Mouse (Mus musculus): ENCODE measurements around the gene Agt.

Agt gene

DNA sequence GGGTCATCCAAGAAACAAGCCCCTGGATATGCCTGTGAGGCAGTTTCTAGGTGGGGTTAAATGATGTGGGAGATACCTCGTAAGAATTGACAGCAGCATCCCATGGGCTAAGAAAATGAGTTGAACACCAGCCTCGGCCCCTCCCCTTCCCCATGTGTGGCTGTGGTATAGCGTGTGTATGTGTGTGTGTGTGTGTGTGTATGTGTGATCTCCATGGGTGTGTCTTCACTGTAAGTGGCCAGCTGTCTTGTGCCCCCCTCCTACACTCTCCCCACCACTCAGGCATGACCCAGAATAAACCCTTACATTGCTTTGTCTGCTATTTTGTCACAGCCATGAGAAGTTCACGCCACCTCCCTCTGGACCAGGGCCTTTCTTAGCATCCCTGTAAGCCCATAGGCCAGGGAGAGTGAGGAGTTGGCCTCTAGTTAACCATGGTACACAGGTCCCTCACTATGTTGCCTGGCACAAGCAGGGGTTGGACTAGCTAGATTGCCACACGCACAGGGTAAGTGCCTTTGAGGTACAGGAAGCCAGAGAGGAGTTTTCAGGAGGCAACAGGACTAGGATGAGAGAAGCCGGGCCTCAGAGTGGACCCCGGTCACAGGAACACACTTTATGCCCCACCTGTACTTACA is 14.3 kb downstream of the Agt start:
- DNase-seq (ENCODE audit: low read depth), result no peak

DNA sequence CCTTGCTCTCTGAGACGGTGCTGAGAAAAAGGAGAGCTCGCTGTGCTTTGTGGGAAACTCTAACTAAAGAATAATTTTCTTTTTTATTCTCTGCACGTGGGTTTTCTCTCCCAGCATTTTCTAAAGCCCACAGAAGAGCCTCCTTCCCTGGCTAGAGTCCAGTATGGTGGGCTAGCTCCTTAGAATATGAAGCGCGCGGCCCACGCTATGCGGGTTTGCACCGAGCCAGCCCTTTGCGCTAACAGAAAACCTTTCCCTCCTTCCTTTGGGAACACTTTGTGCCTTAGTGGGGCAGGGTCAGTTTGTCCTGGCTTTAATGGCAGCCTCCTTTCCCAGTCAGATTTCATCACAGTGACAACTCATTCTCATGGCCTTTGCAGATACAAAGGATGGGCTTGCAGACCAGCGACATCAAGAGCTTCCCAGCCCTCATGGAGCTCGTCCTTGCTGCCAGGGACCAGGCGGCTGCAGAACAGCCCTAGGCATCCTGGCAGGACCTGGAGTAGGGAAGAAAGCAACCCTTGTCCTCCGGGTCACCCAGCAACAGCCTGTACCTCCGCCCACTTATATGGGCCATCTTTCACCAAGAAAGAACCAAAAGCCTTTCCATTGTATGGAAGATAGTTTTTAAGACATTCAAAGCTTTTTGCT is 18.4 kb downstream of the Agt start:
- DNase-seq (ENCODE audit: low read depth), result no peak

DNA sequence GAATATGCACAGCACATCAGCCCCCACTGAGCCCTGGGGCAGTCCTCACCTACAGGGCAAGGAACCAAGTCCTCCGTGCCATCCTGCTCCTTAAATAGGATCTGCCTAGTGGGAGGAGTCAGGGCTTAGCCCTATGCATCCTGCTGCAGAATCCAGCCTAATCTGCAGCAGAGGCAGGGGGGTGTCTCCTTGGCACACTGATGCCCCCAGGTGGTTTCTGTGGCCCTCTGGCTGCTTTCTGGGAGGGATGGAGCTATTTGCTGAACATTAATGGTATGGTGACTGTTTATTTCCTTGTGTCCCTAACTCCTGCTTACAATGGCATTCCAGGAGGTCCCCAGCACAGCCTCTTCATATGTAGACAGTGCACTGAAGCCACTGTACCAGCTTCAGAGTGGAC is 21.3 kb downstream of the Agt start:
- DNase-seq (ENCODE audit: low read depth), result no peak

DNA sequence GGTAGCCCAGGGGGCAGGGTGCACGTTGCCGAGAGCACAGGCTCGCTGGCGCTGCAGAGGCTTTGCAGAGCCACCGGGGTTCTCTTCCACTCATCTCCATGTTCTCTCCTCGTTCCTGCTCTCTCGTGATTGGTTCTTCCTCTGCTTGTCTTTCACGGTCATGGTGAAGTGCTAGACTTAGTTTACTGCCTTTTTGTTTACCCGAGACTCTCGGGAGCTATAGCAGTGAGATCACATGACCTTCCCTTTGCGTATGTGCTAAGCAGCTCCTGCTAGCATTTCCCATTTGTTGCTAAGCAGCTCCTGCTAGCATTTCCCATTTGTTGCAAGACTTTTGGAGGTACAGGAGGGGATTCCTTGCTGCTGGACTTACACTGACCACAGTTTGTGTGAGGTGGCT is 22.2 kb downstream of the Agt start:
- DNase-seq (ENCODE audit: low read depth), result no peak

DNA sequence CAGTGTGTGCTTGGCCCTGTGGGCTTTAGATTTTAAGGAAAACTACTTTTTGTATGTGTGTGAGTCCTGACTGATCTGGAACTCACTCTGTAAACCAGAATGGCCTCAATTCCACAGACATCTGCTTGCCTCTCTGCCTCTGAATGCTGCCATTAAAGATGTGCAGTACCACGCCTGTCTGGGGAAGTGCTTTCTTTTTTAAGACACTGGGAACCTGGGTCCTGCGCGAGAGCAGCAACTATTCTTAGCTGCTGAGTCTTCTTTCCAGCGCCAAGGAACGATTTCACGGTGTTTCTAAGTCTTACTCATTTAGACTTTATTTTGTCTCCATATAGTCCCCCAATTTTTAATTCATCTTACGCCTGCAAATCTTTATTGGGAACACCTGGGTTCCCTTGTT is 22.7 kb downstream of the Agt start:
- no peak for DNase-seq (ENCODE audit: low read depth)

DNA sequence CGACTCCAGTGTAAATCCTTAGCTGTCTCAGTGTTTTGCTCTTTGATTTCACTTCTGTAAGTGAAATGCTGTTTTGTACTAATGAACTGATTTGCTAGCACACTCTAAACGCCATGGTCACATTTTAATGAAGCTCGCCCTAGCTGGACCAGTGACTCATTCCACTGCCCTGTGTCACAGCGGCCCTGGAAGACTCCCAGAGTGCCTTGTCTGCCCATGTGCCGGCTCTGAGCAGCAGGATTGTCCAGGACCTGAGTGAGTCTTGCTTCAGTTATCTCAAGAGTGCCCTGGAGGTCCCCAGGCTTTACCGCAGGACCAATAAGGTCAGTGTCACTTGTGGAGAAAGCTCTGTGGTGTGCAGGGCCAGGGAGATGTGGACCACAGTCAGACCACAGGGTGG is 23.1 kb downstream of the Agt start:
- no peak for DNase-seq (ENCODE audit: low read depth)

DNA sequence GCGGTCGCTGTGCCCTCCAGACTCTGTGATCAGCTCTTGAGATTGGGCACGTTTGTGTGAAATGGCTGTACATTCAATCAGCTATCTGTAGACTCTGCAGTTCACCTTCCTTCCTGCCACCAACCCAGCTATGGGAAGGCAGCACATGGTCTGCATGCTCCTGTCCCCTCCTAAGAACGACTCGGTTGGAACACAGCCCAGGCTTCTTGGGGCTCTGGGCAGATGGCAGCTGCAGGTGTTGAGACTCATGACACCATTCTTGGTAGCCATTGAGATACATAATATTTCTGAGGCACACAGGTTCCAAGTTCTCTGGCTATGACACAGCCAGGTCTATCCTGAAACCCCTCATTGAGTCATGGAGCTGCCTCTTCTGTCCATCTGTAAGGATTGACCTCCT is 26.2 kb downstream of the Agt start:
- DNase-seq (ENCODE audit: low read depth), result no peak

DNA sequence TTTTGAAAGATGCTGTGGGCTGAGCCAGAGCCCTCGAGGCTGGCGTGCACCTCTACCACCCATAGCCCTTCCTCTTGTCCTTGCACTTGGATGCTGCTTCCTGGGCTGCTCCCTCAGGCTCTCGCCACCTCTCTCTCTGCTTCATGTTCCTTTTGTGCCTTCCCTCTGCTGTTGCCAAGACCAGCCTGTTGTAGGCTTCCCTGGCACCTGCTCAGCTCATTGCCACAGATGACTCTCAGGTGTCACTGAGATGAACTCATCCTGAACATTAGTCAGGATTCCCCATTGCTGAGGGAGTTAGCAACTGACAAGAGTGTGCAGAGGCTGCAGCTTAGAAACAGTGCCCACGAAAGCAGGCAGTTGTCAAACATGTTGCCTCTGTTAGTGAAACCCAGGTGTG is 27.5 kb downstream of the Agt start:
- no peak for DNase-seq (ENCODE audit: low read depth)

DNA sequence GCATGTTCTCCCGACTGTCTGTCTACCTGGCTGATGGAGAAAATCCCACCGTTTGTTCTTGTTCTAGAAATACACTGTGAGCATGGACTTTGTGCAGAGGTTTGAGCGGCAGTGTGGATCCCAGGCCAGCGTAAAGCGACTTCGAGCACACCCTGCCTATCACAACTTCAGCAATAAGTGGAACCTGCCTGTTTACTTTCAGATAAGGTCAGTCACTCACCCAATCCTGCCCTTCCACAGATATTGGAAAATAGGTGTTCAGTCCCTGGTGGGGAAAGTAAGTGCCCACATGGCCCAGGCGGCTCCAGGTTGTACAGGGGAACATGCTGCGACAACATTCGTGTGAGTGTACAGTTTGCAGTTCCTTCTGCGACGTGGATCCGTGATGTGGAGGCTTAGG is 28.6 kb downstream of the Agt start:
- DNase-seq (ENCODE audit: low read depth), result no peak

DNA sequence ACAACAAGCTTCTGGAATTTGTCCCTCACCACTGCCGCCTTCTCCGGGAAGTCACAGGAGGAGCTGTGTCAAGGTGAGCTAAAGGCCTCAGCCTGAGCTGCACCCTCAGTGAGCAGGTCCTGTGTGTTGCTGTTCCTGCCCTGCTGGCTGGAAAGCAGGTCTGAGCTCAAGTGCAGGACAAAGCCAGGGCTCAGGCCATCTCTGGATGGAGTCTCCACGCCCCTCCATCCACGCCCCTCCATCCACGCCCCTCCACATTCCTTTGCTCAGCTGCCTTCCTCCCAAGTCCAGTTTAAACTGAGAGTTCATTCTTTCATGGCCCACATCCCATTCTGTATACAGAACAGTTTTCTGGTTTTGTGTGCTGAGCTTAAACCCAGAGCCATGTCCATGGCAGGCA is 34.1 kb downstream of the Agt start:
- DNase-seq (ENCODE audit: low read depth), result no peak

DNA sequence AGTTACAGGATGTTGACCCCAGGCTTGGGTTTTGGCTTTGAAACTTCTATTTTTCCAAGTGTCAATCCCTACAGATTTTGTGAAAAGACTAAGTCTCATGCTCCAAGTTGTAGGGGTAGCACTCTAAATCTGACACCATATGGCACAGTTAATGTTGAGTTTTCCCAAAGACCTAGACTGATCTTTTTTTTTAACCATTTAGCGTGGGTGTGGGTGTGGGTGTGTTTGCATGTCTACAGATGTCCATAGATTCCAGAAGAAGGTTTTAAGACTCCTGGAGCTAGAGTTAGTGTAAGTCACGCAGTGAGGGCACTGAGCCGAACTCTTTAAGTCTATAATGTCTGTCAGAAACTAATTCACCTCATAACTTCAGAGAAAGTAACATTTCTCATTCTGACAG is 36.9 kb downstream of the Agt start:
- no peak for DNase-seq (ENCODE audit: low read depth)

DNA sequence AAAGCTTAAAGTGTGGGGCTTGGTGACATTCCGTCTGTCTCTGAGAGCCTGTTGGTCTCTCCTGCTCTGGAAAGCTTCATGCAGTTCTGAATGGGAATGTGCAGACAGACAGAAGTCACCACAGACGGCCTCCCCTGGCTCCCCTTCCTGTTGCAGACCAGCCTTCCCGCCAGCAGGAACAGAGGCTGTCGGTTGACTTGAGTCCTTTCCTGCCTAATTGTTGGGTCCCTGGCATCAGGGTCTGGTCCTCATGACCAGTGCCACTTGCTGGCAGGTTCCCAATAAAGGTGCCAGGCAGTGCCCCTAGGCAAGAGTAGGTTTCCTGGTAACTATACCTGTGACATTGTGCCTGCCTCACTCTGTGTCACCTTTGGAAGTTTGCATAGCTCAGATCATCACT is 38.5 kb downstream of the Agt start:
- no peak for DNase-seq (ENCODE audit: low read depth)

DNA sequence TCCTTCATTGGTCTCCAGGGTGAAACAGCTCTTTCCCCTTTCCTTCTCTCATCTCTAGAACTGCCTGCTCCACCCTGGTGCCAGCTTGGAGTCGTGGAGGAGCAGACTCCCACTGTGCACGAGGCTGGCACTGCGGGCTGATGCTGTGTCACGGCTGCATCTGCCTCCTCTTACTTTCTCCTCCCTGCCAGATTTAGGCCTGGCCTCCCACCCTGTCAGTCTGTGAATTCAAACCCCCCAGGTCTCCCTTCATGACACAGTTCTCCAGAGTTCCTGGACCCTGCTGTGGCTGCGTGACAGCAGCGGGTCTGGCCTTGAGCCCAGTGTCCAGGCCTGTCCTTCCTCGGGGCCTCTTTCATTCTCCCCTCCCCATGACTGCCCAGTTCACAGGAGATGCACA is 39.0 kb downstream of the Agt start:
- no peak for DNase-seq (ENCODE audit: low read depth)

DNA sequence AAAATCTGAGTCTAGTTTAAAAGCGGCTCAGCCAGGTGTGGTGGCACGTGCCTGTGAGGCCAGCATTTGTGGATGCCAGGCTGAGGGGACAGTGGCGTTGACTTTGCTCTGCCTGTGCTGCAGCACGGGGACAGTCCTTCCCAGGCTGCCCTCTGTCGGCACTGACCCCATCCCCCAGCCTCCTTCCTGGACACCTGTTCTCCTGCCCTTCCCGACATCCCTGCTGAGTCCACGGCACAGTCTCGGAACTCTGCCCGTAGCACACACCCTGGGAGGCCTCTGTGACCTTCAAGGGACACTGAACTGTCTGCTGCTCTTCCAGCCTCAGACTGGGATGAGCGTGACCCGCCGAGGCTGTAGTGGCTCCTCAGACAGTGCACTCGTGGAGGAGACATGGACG is 39.4 kb downstream of the Agt start:
- no peak for DNase-seq (ENCODE audit: low read depth)

DNA sequence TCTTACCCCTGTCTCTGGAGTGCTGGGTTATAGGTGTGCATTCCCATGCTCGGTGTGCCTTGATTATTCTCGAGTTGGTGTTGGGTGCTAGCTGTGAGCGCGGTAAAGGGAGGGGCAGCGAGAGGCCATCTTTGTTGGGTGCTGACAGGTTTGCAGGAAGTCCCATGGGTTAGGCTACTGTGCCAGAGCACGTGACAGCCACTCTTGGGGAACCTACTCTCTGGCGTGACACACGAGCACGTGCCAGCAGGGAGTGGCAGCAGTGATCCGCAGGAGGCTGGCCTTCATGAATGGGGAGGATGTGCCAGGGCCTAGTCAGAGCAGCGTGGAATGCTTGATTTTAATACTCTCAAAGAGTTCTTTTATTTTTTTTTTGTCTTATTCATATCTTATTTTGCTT is 43.2 kb downstream of the Agt start:
- no peak for DNase-seq (ENCODE audit: low read depth)

DNA sequence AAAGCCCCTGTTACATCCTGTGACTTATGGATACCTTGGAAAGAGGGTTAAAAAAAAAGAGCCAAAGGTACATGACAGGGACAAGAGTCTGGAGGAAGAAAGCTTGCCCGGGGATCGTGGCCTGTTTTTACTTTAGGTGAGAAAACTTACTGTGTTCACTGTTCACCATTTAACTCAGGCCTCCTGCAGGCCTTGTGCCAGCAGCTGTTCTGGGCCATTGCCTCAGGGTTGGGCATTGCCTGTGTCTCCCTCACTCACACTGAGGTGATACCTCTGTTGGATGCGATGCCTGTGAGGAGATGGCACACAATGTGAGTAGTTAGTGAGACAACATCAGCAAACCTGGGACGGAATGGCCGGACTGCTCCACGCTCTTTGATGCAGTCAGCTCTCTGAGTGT is 47.6 kb downstream of the Agt start:
- no peak for DNase-seq (ENCODE audit: low read depth)

DNA sequence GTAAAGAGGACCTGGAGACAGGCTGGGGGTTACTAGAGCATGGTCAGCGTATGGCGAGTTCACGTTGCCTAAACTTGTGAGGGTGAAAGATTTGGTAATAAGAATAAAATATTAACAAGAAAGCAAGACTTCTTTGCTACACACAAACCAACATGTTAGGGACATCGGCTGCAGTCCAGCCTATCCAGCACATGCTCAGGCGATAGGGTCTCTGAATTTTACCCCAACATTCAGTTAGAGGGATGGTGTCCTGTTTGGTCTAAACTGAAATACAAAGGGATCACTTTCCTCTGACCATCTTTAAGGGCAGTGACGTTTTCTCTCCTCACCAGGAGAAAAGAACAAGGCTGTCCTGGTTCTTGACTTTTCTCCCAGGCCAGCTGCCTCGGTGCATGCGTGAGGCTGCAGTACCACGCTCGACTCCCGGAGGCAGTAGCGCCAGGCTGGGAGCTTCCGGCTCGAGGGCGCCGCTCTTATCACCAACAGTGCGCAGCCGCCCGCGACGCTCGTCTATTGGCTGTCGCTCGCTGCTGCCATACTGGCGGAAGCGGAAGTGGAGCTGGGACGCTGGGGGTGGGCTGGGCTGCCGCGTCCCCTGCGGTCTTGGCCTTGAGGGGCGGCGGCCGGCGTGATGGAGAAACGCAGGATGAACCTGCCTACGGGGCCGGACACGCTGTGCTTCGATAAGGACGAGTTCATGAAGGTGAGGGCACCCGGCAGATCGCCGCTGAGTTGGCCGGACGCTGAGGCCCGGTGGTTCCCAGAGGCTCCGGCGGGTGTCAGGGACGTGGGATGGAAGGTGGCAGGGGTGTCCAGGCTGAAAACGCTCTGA is 49.0 kb downstream of the Agt start, which contains the start of gene Cog2:
Cog2 (plus strand) TSS at position 519 of the 832 bp plus-strand sequence.
- peak; percentile 97 for DNase-seq (ENCODE audit: low read depth)

DNA sequence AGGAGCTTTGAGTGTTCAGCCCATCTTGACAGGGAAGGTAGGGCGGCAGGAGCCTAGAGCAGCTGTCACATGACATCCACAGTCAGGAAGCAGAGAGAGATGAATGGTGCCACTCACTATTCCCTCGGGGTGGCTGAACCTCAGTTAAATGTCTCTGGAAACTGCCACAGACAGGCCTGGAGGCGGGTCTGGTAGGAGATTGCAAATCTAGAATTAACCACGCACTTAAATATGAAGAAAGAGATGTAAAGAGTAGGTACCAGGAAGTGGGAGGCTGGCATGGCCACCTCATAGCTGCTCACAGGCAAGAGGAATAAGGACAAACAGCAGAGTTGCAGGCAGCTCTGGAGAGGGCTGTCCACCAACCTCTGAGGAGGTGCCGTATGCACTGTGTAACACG is 52.4 kb downstream of the Agt start:
- DNase-seq (ENCODE audit: low read depth), result no peak

DNA sequence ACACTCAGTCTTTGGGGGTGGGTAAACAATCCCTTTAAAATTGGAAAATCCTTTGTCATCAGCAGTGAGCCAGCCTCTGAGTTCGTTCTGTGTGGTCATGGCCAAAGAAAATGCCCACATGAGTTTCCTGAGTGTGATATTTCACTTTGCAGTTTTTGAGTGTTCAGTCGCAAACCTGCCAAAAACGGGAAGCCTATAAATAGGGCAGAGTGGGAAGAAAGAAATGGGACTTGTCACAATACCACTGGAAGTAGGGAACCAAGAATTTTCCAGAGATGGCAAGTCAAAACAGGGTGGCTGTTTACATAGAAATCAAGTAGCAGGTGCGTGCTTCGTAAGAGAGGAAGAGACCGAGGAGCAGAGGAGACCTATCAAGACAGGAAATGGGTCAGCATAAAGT is 53.0 kb downstream of the Agt start:
- DNase-seq (ENCODE audit: low read depth), result no peak

DNA sequence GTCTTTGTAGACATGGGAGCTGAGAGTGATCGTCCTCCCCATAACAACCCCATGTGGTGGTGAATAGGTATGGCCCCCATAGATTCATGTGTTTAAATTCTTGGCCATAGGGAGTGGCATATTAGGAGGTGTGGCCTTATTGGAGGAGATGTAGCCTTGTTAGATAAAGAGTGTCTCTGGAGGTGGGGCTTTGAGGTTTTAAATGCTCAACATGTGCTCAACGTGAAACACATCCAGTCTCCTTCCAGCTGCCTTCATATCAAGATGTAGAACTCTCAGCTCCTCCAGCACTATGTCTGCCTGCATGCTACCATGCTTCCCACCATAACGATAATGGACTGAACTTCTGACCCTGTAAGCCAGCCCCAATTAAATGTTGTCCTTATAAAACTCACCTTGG is 53.5 kb downstream of the Agt start:
- DNase-seq (ENCODE audit: low read depth), result no peak

DNA sequence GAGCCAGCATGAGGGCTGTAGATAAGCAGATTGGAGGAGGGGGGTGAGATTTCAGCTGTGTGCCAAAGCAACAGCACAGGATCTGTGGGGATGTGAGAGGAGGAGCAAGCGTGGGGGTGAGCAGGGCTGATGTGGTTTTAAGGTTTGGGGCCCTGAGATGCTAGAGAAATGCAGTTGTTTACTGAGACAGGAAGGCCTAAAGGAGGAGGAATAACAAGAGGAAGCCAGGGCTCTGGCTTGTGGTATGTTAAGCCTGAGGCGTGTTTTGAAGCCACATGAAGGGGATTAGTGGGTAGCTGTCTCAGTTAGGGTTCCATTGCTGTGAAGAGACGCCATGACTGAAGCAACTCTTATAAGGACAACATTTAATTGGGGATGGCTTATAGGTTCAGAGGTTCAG is 60.4 kb downstream of the Agt start:
- no peak for DNase-seq (ENCODE audit: low read depth)

DNA sequence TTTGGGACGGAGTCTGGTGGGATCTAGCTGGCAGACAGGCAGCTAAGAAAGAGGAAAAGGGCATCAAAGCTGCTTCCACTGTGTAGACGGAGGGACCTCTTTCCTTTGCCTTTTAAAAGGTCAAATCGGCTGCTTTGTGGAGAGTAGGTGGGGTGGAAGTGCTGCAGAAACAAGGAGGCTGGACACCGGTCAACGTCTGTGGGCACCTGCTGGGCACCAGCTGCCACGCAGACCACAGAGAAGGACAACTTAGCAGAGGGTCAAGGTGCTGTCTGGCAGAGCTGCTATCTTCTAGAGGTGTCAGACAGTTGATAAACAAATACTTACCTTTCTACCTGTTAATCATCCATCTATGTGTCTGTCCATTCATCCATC is 61.2 kb downstream of the Agt start:
- DNase-seq (ENCODE audit: low read depth), result no peak

DNA sequence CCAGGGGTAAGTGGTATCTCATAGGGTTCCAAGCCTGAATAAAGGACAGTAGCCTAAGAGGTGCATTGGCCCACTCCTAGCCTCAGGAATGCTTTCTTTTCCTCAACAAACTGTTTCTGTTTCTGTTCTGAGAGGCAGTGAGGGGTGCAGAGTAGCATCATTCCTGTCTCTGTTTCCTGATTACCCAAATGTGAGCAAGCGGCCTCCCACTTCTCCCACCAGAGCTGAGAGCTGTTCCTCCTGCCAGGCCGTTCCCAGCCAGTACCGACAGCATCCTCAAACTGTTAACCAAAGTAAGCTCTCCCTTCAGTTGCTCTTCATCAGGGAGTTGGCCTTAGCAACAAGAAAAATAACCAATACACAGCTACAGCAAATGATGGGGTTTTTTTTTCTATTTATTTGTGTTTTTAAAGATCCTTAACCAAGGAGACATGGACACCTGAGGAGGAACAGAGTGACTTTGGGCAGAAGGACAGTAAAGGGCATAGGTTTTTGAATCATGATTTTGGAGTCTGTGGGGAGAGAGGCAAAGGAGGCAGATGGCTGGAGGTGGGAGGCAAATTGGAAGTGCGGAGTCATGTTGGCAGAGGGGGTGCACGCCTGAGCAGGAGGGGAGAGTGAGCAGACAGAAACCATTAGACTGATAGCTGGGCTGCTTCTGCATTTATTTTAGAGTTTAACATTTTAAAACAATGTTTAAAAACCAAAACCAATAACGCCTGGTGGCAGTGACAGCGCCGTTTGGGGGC is 61.8 kb downstream of the Agt start:
- no peak for DNase-seq (ENCODE audit: low read depth)

All from NIH3T3 (cell line).